Mouse (Mus musculus) lung, embryonic 16.5 days (tissue): ENCODE results near the gene Ssr2. TPM values are rescaled to one million over a fixed set of nuclear protein-coding genes. Genes with fewer than 3 reads are reported as not detected.
A peak's percentile ranks its signal among the peaks of the same experiment; 100 is the strongest.

Source experiments
- ATAC-seq: fragments of 200-750 bp; cut with Nextera tagmentation; 2 replicates; pipeline ENCODE4 v1.8.0; 2017; ENCODE audit warnings: low read depth, mild to moderate bottlenecking, moderate library complexity
- H3K27ac ChIP-seq: fragments of 300-500 bp; sonication (generic); 2 replicates; pipeline ENCODE4 v1.5.1; 2014; ENCODE audit warnings: mild to moderate bottlenecking, control low read depth, low read length
- H3K27me3 ChIP-seq: fragments of 300-500 bp; sonication (generic); 2 replicates; pipeline ENCODE4 v1.6.1; 2014; ENCODE audit warnings: low read depth, low read length, mixed read lengths; ENCODE audit not compliant: control insufficient read depth, insufficient read depth
- H3K36me3 ChIP-seq: fragments of 300-500 bp; sonication (generic); 2 replicates; pipeline ENCODE4 v1.6.1; 2014; ENCODE audit warnings: low read length; ENCODE audit not compliant: control insufficient read depth, insufficient read depth
- H3K4me1 ChIP-seq: fragments of 300-500 bp; sonication (generic); replicated peaks from 2 replicates; pipeline ENCODE4 v1.6.1; 2014; ENCODE audit warnings: low read length, mixed read lengths; ENCODE audit not compliant: control insufficient read depth, insufficient read depth
- H3K4me2 ChIP-seq: fragments of 300-500 bp; sonication (generic); 2 replicates; pipeline ENCODE4 v1.6.1; 2014; ENCODE audit warnings: low read depth, low read length, control low read depth
- H3K4me3 ChIP-seq: fragments of 300-500 bp; sonication (generic); 2 replicates; pipeline ENCODE4 v1.5.1; 2014; ENCODE audit warnings: mild to moderate bottlenecking, low read length, control low read depth
- H3K9ac ChIP-seq: fragments of 300-500 bp; sonication (generic); 2 replicates; pipeline ENCODE4 v1.6.1; 2014; ENCODE audit warnings: low read length, control low read depth
- H3K9me3 ChIP-seq: fragments of 300-500 bp; sonication (generic); 2 replicates; pipeline ENCODE4 v1.6.1; 2016; ENCODE audit warnings: low read length; ENCODE audit not compliant: control insufficient read depth
- WGBS: fragments of 180-500 bp; shearing (Covaris S2); extraction: QIAGEN DNeasy Blood & Tissue Kit; methylation state at CpG from one replicate; pipeline ENCODE4 v1.1.7; 2014; 5-methylcytosine and 5-hydroxymethylcytosine counted together
- polyA plus RNA-seq: library from polyadenylated mRNA; unstranded; fragments of >200 nt; fragmentation: Nextera tagmentation; extraction: Ambion mirVana; gene quantifications from 2 replicates; pipeline ENCODE4 v1.2.1, GENCODE M21; 2015

The Ssr2 gene
- polyA plus RNA-seq, 1 experiment from 2014 or later: 367 TPM

DNA sequence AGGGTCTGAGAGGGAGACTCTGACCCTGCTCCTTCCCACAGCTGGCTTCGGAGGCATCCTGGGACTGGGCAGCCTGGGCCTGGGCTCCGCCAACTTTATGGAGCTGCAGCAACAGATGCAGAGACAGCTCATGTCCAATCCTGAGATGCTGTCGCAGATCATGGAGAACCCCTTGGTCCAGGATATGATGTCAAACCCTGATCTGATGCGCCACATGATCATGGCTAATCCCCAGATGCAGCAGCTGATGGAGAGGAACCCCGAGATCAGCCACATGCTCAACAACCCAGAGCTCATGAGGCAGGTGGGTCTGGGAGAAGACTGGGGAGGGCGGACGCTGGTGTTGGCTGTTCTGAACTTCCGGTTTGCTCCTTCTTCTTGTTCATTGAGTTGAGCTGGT lies 19.1 kb upstream of the Ssr2 start:
- 92% methylated on average over 8 of the region's 8 CpGs for WGBS
- Histone ChIP-seq H3K36me3 (peaks cover 44% of the 10 kb centered on the region), H3K27ac (no peak overlapping the region), H3K27me3 (no peaks in the 10 kb centered on the region), H3K4me3 (no peak overlapping the region), H3K9me3 (no peaks in the 10 kb centered on the region), H3K4me1 (peaks cover 20% of the 10 kb centered on the region), H3K4me2 (no peak overlapping the region), H3K9ac (no peak overlapping the region)
- ATAC-seq: no peak

GRCm38 (mm10) chr3:88559596-88559995 lies 16.1 kb upstream of the Ssr2 start:
- peaks cover 59% of the 10 kb centered on the region for H3K36me3 ChIP-seq

DNA sequence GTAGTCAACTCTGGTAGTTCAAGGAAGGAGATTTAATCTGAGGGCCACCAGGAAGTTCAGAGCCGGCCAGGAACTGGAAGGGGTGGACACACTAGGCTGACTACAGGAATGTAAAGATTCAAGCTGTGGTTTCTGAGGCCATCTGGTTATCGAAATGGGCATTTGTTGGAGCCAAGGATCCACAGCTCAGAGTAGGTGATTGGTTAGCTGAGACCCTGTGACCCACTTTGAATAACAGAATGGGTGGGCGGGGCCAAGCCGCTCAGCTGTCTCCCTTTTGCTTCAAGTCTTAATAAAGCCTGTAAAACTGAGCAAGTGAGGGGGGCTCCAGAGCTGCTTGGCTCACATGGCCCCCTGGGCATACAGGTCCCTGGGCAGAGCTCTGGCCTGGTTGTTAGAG lies 13.7 kb upstream of the Ssr2 start:
- WGBS: 72% methylated on average over 4 of the region's 4 CpGs
- ATAC-seq: no peak
- Histone ChIP-seq H3K9me3 (no peaks in the 10 kb centered on the region), H3K4me1 (no peaks in the 10 kb centered on the region), H3K27ac (no peak overlapping the region), H3K36me3 (peaks cover 60% of the 10 kb centered on the region), H3K4me2 (no peak overlapping the region), H3K27me3 (no peaks in the 10 kb centered on the region), H3K4me3 (no peak overlapping the region), H3K9ac (no peak overlapping the region)

More at GRCm38 (mm10) chr3:88559596-88559995, 16.1 kb upstream of the Ssr2 start:
- Histone ChIP-seq H3K4me3 (no peak overlapping the region), H3K27ac (no peak overlapping the region), H3K4me1 (peaks cover 11% of the 10 kb centered on the region), H3K9ac (no peak overlapping the region), H3K4me2 (no peak overlapping the region), H3K9me3 (no peaks in the 10 kb centered on the region), H3K27me3 (no peaks in the 10 kb centered on the region)
- ATAC-seq: no peak
- 93% methylated on average over 9 of the region's 9 CpGs for WGBS

- Histone ChIP-seq H3K4me1 (no peaks in the 10 kb centered on the region), H3K36me3 (peaks cover 67% of the 10 kb centered on the region), H3K9ac (no peak overlapping the region), H3K27ac (no peak overlapping the region), H3K9me3 (no peaks in the 10 kb centered on the region), H3K4me3 (no peak overlapping the region), H3K27me3 (no peaks in the 10 kb centered on the region), H3K4me2 (no peak overlapping the region)
- peak; percentile 26; the same call in 1 of the 2 replicates for ATAC-seq
- 66% methylated on average over 4 of the region's 4 CpGs for WGBS
Measured at GRCm38 (mm10) chr3:88563442-88563841, 12.2 kb upstream of the Ssr2 start.

DNA sequence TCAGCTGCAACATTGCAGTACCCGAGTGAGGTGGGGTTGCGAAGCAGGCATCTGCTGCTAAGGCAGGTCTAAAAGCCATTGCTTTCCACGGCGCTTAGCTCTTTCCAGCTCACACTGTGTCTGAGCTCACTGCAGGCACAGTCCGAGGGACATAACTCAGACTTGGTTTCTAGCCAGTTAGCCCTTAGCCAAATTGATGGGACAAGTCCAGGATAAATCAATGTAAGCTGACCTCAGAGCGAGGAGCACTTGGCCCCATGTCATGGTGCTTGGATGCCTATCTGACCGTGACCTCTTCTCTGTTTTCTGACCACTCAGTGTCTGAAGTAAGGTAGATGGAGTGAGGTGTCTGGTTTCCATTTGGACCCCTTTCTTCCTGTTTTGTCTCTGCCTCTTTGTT lies 11.7 kb upstream of the Ssr2 start:
- no peaks in the 10 kb centered on the region for H3K9me3 ChIP-seq
- no peak for ATAC-seq
- WGBS: 83% methylated on average over 7 of the region's 7 CpGs
- H3K9ac ChIP-seq: no peak overlapping the region
- no peak overlapping the region for H3K4me2 ChIP-seq
- peaks cover 67% of the 10 kb centered on the region for H3K36me3 ChIP-seq
- no peaks in the 10 kb centered on the region for H3K27me3 ChIP-seq
- no peak overlapping the region for H3K4me3 ChIP-seq
- H3K27ac ChIP-seq: no peak overlapping the region
- H3K4me1 ChIP-seq: no peaks in the 10 kb centered on the region

DNA sequence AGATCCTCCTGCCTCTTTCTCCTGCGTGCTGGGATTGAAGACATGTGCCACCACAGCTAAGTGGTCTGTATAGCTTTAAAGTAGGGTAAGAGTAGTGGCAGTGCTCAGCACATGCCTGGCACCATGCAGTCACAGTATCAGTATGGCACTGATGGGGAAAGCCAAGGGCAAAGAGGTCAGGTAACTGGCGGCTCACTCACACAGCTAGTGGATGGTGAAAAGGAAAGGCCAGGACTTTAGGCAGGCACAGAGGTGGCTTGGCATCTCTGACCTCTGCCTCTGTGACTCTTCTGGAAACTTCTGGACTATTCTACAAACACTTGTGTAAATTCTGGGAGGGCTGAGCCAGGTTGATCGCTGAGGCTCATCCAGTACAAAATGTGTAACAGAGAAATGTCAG lies 9.6 kb upstream of the Ssr2 start:
- no peak for ATAC-seq
- Histone ChIP-seq H3K4me3 (no peak overlapping the region), H3K27me3 (no peaks in the 10 kb centered on the region), H3K9ac (no peak overlapping the region), H3K27ac (no peak overlapping the region), H3K36me3 (peaks cover 56% of the 10 kb centered on the region), H3K4me1 (no peaks in the 10 kb centered on the region), H3K4me2 (no peak overlapping the region), H3K9me3 (no peaks in the 10 kb centered on the region)
- 87% methylated on average over 3 of the region's 3 CpGs for WGBS

DNA sequence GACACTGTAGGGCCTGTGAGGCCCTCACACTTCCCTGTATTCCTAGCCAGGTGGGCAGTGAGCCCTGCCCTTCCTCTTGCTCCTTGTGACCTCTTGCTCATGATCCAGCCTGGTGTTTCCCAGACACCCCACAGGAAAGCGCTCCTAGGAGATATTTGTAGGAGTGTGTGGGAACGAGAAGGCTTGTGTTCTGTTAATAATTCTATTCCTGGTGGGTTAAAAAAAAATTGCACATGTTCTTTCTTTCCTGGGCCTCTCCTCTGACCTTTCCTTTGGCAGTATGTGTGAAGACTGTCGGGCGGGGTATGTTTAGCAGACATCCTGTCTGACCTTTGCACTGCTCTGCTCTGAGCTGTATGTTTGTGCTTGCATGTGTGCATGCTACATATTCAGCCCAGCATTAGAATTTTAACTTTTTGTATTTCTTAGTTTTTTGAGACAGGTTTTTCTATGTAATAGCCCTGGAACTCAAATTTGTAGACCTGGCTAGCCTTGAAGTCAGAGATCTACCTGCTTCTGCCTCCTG lies 9.1 kb upstream of the Ssr2 start:
- Histone ChIP-seq H3K27ac (no peak overlapping the region), H3K9ac (no peak overlapping the region), H3K4me1 (no peaks in the 10 kb centered on the region), H3K4me3 (no peak overlapping the region), H3K9me3 (no peaks in the 10 kb centered on the region), H3K27me3 (no peaks in the 10 kb centered on the region), H3K36me3 (peaks cover 53% of the 10 kb centered on the region), H3K4me2 (no peak overlapping the region)
- ATAC-seq: no peak
- WGBS: 71% methylated on average over 4 of the region's 4 CpGs

- ATAC-seq: peak; percentile 50; the same call in 1 of the 2 replicates
Measured at GRCm38 (mm10) chr3:88567892-88568291, 7.8 kb upstream of the Ssr2 start.

GRCm38 (mm10) chr3:88568615-88569014 lies 7.1 kb upstream of the Ssr2 start:
- 95% methylated on average over 2 of the region's 2 CpGs for WGBS
- ATAC-seq: no peak
- no peaks in the 10 kb centered on the region for H3K9me3 ChIP-seq

More at GRCm38 (mm10) chr3:88567892-88568291, 7.8 kb upstream of the Ssr2 start:
- no peaks in the 10 kb centered on the region for H3K27me3 ChIP-seq
- no peak overlapping the region for H3K27ac ChIP-seq
- no peak overlapping the region for H3K9ac ChIP-seq
- 77% methylated on average over 6 of the region's 6 CpGs for WGBS
- H3K9me3 ChIP-seq: no peaks in the 10 kb centered on the region
- no peak overlapping the region for H3K4me2 ChIP-seq
- H3K4me3 ChIP-seq: no peak overlapping the region
- peaks cover 49% of the 10 kb centered on the region for H3K36me3 ChIP-seq
- no peaks in the 10 kb centered on the region for H3K4me1 ChIP-seq

DNA sequence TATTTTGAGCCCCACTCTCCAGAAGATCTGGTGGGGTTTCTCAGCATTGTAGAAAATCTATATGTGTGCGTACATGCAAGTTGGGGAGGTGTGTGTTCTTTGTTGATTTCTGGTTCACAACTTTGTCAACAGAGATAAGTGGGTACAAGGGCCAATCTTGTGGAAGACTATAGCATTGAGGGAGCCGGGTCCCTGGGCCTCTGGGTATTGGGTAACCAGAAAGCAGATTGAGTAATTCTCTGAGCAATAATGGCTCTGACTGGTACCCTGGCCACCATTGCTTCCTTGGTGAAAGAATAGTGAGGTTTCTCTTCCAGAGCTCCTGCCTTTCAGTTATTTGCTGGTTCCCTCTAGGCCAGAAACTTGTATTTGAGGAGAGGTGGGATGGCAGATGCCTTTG lies 6.6 kb upstream of the Ssr2 start:
- H3K4me3 ChIP-seq: no peak overlapping the region
- ATAC-seq: no peak
- H3K27ac ChIP-seq: no peak overlapping the region
- H3K4me2 ChIP-seq: no peak overlapping the region
- H3K4me1 ChIP-seq: no peaks in the 10 kb centered on the region
- H3K9ac ChIP-seq: no peak overlapping the region
- H3K27me3 ChIP-seq: no peaks in the 10 kb centered on the region
- no peaks in the 10 kb centered on the region for H3K9me3 ChIP-seq
- WGBS: 90% methylated on average over 2 of the region's 2 CpGs
- peaks cover 40% of the 10 kb centered on the region for H3K36me3 ChIP-seq

More at GRCm38 (mm10) chr3:88568615-88569014, 7.1 kb upstream of the Ssr2 start:
- H3K4me2 ChIP-seq: no peak overlapping the region
- H3K4me1 ChIP-seq: no peaks in the 10 kb centered on the region
- H3K27me3 ChIP-seq: no peaks in the 10 kb centered on the region
- no peak overlapping the region for H3K9ac ChIP-seq
- H3K4me3 ChIP-seq: no peak overlapping the region
- H3K36me3 ChIP-seq: peaks cover 43% of the 10 kb centered on the region
- no peak overlapping the region for H3K27ac ChIP-seq
